Mouse (Mus musculus): ENCODE measurements around the gene Rlim. TPM values are rescaled to one million over a fixed set of nuclear protein-coding genes. Genes with fewer than 3 reads are reported as not detected.

Rlim gene
- total and polyA plus RNA-seq, 2 experiments from 2014 or later, result 11.5 to 21.6 TPM

- peaks cover 27% of the 10 kb centered on the region; the same call in 1 of the 2 replicates for H3K27me3 ChIP-seq (ENCODE audit: control insufficient read depth, insufficient read depth, low read length)
- DNase-seq (ENCODE audit: low spot score) (no peak), ATAC-seq (ENCODE audit: insufficient read depth, low read depth) (no peak)
Observed at GRCm38 (mm10) chrX:103914790-103915189, 66.3 kb downstream of the Rlim start.

More at GRCm38 (mm10) chrX:103914790-103915189, 66.3 kb downstream of the Rlim start:
- TF ChIP-seq EP300 (IDR thresholded peaks at IDR 0.05; ENCODE audit: low read depth) (no peak), CTCF (IDR thresholded peaks at IDR 0.05; ENCODE audit: low read depth) (peak; percentile 50)
- H3K4me2 ChIP-seq (ENCODE audit: low read depth, low read length), result no peak overlapping the region
- H3K4me1 ChIP-seq (ENCODE audit: control insufficient read depth, insufficient read depth), result no peaks in the 10 kb centered on the region
- no peak overlapping the region for H3K27ac ChIP-seq (ENCODE audit: low read depth)
- no peak overlapping the region for H3K9ac ChIP-seq (replicated peaks; ENCODE audit: low read depth, low read length)
- H3K36me3 ChIP-seq (replicated peaks; ENCODE audit: control insufficient read depth, insufficient read depth, low read length), result no peaks in the 10 kb centered on the region
- no peak overlapping the region for H3K4me3 ChIP-seq (ENCODE audit: low read depth, low read length)
- WGBS, result 17% methylated on average over 3 of the region's 3 CpGs
- H3K9me3 ChIP-seq (replicated peaks; ENCODE audit: control insufficient read depth, low read length), result no peaks in the 10 kb centered on the region

Other genes with a start within 250 kb of the Rlim start
- 23.2 and 59.5 TPM in 2 replicates for gene Slc16a2, start 159.3 kb downstream of the Rlim start, total RNA-seq (2014; rRNA removed; ENCODE audit: low replicate concordance)
- 14.1 and 16.0 TPM in 2 replicates for gene Slc16a2, start 159.3 kb downstream of the Rlim start, polyA plus RNA-seq (2015; fragmentation: Nextera tagmentation; extraction: Ambion mirVana)
- 0.69 and 1.7 TPM in 2 replicates for gene Nexmif, start 219.9 kb upstream of the Rlim start, total RNA-seq (2014; rRNA removed; ENCODE audit: low replicate concordance)
- gene Nexmif, start 219.9 kb upstream of the Rlim start, polyA plus RNA-seq (2015; fragmentation: Nextera tagmentation; extraction: Ambion mirVana), result 0.59 and 0.74 TPM in 2 replicates

Measured in heart, postnatal 0 days (tissue).